Mouse (Mus musculus) ES-Bruce4 (cell line): ENCODE data around the gene Spef1. TPM values are rescaled to one million over a fixed set of nuclear protein-coding genes. Genes with fewer than 3 reads are reported as not detected.

ENCODE experiments used
- H3K27ac ChIP-seq: 2 replicates; pipeline ENCODE4 v1.5.1; 2012; ENCODE audit warnings: low read length, inconsistent platforms; ENCODE audit not compliant: insufficient read depth
- H3K27me3 ChIP-seq: 2 replicates; pipeline ENCODE4 v1.6.1; 2012; ENCODE audit warnings: mild to moderate bottlenecking, low read length, inconsistent platforms; ENCODE audit not compliant: control insufficient read depth, poor library complexity, insufficient read depth, severe bottlenecking
- H3K36me3 ChIP-seq: 2 replicates; pipeline ENCODE4 v1.6.1; 2012; ENCODE audit warnings: inconsistent platforms, mild to moderate bottlenecking, low read length, moderate library complexity; ENCODE audit not compliant: control insufficient read depth, poor library complexity, insufficient read depth, severe bottlenecking
- H3K4me1 ChIP-seq: one replicate; pipeline ENCODE4 v1.8.1; 2011; ENCODE audit warnings: low read length; ENCODE audit not compliant: control insufficient read depth, insufficient read depth
- H3K4me3 ChIP-seq: 2 replicates; pipeline ENCODE4 v1.5.1; 2011; ENCODE audit warnings: low read depth, mild to moderate bottlenecking, low read length
- H3K9ac ChIP-seq: 2 replicates; pipeline ENCODE4 v1.6.1; 2012; ENCODE audit warnings: low read depth, mild to moderate bottlenecking, inconsistent platforms; ENCODE audit not compliant: poor library complexity, severe bottlenecking
- H3K9me3 ChIP-seq: replicated peaks from 2 replicates; pipeline ENCODE4 v1.6.1; 2012; ENCODE audit warnings: mild to moderate bottlenecking, low read length, inconsistent platforms; ENCODE audit not compliant: control insufficient read depth, poor library complexity, insufficient read depth, severe bottlenecking
- CTCF ChIP-seq: IDR thresholded peaks from one replicate; pipeline ENCODE4 v1.8.1; 2011; ENCODE audit warnings: low read depth, low read length
- EP300 ChIP-seq: IDR thresholded peaks from 2 replicates; pipeline ENCODE4 v1.6.1; 2011; ENCODE audit warnings: low read depth, low read length; ENCODE audit not compliant: insufficient read depth
- POLR2A ChIP-seq: IDR thresholded peaks from one replicate; pipeline ENCODE4 v1.8.1; 2011; ENCODE audit warnings: low read length; ENCODE audit not compliant: insufficient read depth
- polyA plus RNA-seq: library from polyadenylated mRNA; stranded (reverse); fragments of >200 nt; gene quantifications from 2 replicates; pipeline ENCODE4 v1.2.4, GENCODE M21; 2011; ENCODE audit warnings: low read depth; ENCODE audit not compliant: missing spikeins, insufficient read depth, insufficient read length

The Spef1 gene
- polyA plus RNA-seq, 1 experiment = 1.2 TPM

DNA sequence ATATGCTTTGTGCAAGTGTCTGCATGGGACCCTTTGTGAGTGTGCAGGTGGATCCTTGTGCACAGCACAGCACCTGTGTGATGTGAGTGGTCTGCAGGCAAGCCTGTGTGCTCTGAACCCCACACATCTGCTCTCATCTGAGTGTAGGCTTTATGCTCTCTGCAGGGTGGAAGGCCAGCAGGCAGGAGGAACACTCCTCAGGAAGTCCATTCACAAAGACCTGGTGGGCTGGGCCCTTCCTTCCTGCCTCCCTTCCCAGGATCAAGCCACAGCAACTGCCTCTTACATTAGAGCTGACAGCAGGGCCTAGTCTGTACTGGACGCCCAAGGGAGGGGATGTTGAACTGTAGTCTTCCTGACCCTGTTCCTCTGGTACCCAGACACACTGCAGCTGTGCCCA lies 52.7 kb downstream of the Spef1 start:
- no peak overlapping the region for H3K9ac ChIP-seq
- no peaks in the 10 kb centered on the region for H3K4me1 ChIP-seq
- no peaks in the 10 kb centered on the region for H3K36me3 ChIP-seq
- H3K27ac ChIP-seq = no peak overlapping the region
- no peak overlapping the region for H3K4me3 ChIP-seq
- H3K27me3 ChIP-seq = no peaks in the 10 kb centered on the region
- no peaks in the 10 kb centered on the region for H3K9me3 ChIP-seq
- TF ChIP-seq CTCF (no peak), POLR2A (no peak), EP300 (no peak)

DNA sequence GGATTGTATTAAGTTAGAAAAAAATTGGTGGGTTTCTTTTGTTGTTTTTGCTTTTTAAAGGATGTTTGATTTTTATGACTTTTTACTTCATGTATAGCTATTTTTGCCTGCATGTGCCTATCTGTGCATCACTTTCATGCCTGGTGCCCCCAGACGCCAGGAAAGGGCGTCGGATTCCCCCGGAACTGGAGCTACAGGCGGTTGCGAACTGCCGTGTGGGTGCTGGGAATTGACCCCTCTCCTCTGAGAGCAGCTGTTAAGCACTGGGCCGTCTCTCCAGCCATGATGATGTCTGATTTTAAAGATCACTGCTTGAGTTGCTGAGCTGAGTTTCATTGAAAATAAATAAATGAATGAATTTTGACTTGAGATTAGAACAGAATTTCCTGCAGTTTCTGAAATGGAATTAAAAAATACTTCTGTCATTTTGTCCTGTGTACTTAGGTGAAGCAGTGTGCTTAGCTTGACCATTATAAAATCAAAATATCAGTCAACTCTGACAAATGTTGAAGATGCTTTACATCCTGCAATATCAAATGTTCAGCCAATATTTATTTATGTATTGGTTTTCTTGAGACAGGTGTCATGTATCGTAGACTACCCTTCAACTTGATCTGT lies 54.0 kb downstream of the Spef1 start, which contains the start of gene Gm11037:
Gene Gm11037 (plus strand): TSS at position 568 of the 618 bp plus-strand sequence.
- H3K9me3 ChIP-seq = no peaks in the 10 kb centered on the region
- no peak within 1 kb of the TSS for H3K9ac ChIP-seq
- no peaks in the 10 kb centered on the region; the same call in 1 of the 2 replicates for H3K27me3 ChIP-seq
- no peaks in the 10 kb centered on the region for H3K36me3 ChIP-seq
- TF ChIP-seq EP300 (no peak), POLR2A (no peak), CTCF (no peak)
- H3K4me1 ChIP-seq = no peaks in the 10 kb centered on the region
- H3K4me3 ChIP-seq = no peak within 1 kb of the TSS
- H3K27ac ChIP-seq = no peak within 1 kb of the TSS

DNA sequence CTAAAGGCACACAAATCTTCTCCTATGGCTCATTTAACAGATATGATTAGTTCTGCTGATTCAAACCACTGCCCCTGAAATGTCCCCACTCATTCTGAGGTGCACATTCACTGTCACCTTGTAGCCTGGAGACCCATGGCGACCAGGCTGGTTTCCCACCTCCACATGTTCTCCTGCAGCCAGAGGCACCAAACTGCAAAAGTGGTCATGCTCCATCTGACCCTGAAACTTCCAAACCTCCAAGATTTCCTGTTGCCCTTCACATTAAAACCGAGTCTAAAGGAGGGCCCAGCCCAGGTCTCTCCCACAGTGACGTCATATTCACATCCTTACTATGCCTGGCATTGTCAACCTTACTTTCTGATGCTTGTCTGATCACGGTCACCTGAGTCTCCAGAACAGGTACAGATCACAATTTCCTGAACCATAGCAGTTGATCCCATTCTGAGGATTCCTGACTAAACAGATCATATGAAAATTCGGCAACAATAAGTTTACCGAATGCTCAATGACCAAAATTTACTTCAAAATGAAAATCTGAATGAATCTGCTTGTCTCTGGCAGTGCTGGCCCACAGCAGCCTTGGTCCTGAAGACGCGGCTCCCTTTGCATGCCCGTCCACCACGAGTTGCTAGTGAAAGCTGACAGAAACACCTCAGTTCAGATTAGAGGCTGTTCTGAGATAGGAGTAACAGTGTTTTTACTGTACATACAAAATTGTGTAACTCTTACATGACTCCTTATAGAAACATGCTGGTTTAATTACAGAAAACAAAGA lies 54.8 kb downstream of the Spef1 start:
- Histone ChIP-seq H3K4me1 (no peaks in the 10 kb centered on the region), H3K9me3 (no peaks in the 10 kb centered on the region), H3K27me3 (no peaks in the 10 kb centered on the region; the same call in 1 of the 2 replicates), H3K9ac (no peak overlapping the region), H3K36me3 (no peaks in the 10 kb centered on the region), H3K4me3 (no peak overlapping the region), H3K27ac (no peak overlapping the region)
- TF ChIP-seq EP300 (no peak), POLR2A (no peak), CTCF (no peak)

- TF ChIP-seq POLR2A = no peak
- TF ChIP-seq EP300 = no peak
- no peak for TF ChIP-seq CTCF
- Histone ChIP-seq H3K9me3 (no peaks in the 10 kb centered on the region), H3K36me3 (no peaks in the 10 kb centered on the region), H3K4me3 (no peak overlapping the region), H3K27ac (no peak overlapping the region), H3K4me1 (peaks cover 2% of the 10 kb centered on the region), H3K9ac (no peak overlapping the region), H3K27me3 (no peaks in the 10 kb centered on the region; the same call in 1 of the 2 replicates)
Observed at GRCm38 (mm10) chr2:131130849-131131248, 56.2 kb downstream of the Spef1 start.

DNA sequence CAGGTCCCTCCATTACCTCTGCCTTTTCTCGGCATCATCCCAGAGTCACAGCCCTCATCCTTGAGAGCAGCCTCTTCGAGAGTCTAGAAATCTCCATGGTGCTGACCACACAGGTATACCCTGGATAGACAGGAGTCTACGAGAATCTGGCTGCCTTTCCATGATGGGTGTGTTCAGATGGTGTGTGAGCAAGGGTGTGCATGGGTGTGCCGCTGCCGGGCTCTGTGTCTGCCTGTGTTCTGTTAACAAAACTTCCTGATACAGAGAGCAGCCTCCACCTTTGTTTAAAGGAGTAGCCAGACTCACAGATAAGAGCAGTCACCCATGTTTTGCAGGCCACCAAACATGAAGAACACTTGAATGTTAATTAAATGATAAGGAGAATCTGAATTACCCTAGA lies 57.2 kb downstream of the Spef1 start:
- Histone ChIP-seq H3K27me3 (no peaks in the 10 kb centered on the region; the same call in 1 of the 2 replicates), H3K9me3 (no peaks in the 10 kb centered on the region), H3K4me3 (no peak overlapping the region), H3K36me3 (no peaks in the 10 kb centered on the region), H3K27ac (no peak overlapping the region), H3K9ac (no peak overlapping the region), H3K4me1 (peaks cover 2% of the 10 kb centered on the region)
- TF ChIP-seq CTCF = no peak
- no peak for TF ChIP-seq EP300
- no peak for TF ChIP-seq POLR2A
